Mouse (Mus musculus) kidney, adult 2 months (tissue): ENCODE data around the gene Mosmo.

Source experiments
- CTCF ChIP-seq: fragments of 200-500 bp; conservative IDR thresholded peaks from 2 replicates; pipeline ENCODE4 v1.5.1; 2011; ENCODE audit warnings: low read depth, mild to moderate bottlenecking, control low read depth, low read length, moderate library complexity, mixed read lengths; ENCODE audit not compliant: insufficient read depth, insufficient read length
- POLR2A ChIP-seq: fragments of 200-500 bp; IDR thresholded peaks from one replicate; pipeline ENCODE4 v1.6.1; 2011; ENCODE audit warnings: low read depth, low read length, control low read depth

GRCm38 (mm10) chr7:120635821-120636220, 41.6 kb upstream of the Mosmo start:
- TF ChIP-seq CTCF (no peak), POLR2A (no peak)
